Mouse (Mus musculus) G1E (cell line): ENCODE data around the gene Pak1. TPM values are rescaled to one million over a fixed set of nuclear protein-coding genes. Genes with fewer than 3 reads are reported as not detected.

ENCODE experiments used
- ATAC-seq: 2 replicates; pipeline ENCODE4 v1.8.0; 2016; ENCODE audit warnings: mild to moderate bottlenecking; ENCODE audit not compliant: insufficient number of reproducible peaks, poor library complexity, low FRiP score, severe bottlenecking; ENCODE audit errors: extremely low read depth
- DNase-seq: peaks from one replicate; pipeline ENCODE4 v3.0.0; 2012; ENCODE audit warnings: low spot score
- H3K27me3 ChIP-seq: 2 replicates; pipeline ENCODE4 v1.6.1; 2012; ENCODE audit warnings: mild to moderate bottlenecking, low read length, inconsistent platforms; ENCODE audit not compliant: insufficient read depth
- H3K36me3 ChIP-seq: replicated peaks from 2 replicates; pipeline ENCODE3; 2012; ENCODE audit warnings: mild to moderate bottlenecking, inconsistent platforms
- H3K4me1 ChIP-seq: 2 replicates; pipeline ENCODE4 v1.6.1; 2012; ENCODE audit warnings: low read depth, low read length, inconsistent platforms, mixed read lengths; ENCODE audit not compliant: insufficient read depth
- H3K4me3 ChIP-seq: 2 replicates; pipeline ENCODE4 v1.5.1; 2012; ENCODE audit warnings: low read depth, mild to moderate bottlenecking, inconsistent platforms, low read length, moderate library complexity, mixed read lengths
- H3K9me3 ChIP-seq: replicated peaks from 2 replicates; pipeline ENCODE4 v1.6.1; 2012; ENCODE audit warnings: inconsistent platforms
- CTCF ChIP-seq: IDR thresholded peaks from 2 replicates; pipeline ENCODE4 v1.5.1; 2012; ENCODE audit warnings: low read depth, low read length, inconsistent platforms, mixed read lengths
- GATA1 ChIP-seq: IDR thresholded peaks from 2 replicates; pipeline ENCODE4 v1.6.1; 2012; ENCODE audit warnings: borderline replicate concordance, low read length, inconsistent platforms, mixed read lengths
- GATA2 ChIP-seq: IDR thresholded peaks from 2 replicates; pipeline ENCODE4 v1.6.1; 2012; ENCODE audit warnings: low read depth, low read length, inconsistent platforms, borderline replicate concordance
- POLR2AphosphoS5 ChIP-seq: IDR thresholded peaks from 2 replicates; pipeline ENCODE4 v1.6.1; 2012; ENCODE audit warnings: low read depth, low read length, inconsistent platforms; ENCODE audit not compliant: insufficient replicate concordance
- TAL1 ChIP-seq: conservative IDR thresholded peaks from 2 replicates; pipeline ENCODE4 v1.6.1; 2012; ENCODE audit warnings: low read depth, low read length, inconsistent platforms, mixed read lengths
- polyA plus RNA-seq: library from polyadenylated mRNA; stranded (reverse); fragments of >175 nt; gene quantifications from 2 replicates; pipeline ENCODE4 v1.2.3, GENCODE M21; 2012
- total RNA-seq, 2 experiments: library from RNA; stranded (forward) in 1 of 2; stranded (reverse) in 1 of 2; fragments of 200-1000 nt in 1 of 2; fragments of >200 nt in 1 of 2; fragmentation: Nextera tagmentation in 1 of 2; gene quantifications; 2 replicates each; pipeline ENCODE4 v1.2.3; 2014 to 2017

Pak1 gene
- total and polyA plus RNA-seq, 3 experiments: 0.15 to 0.16 TPM; not detected in 1

GRCm38 (mm10) chr7:97829091-97829490 lies 40.8 kb downstream of the Pak1 start:
- ATAC-seq (no peak), DNase-seq (no peak)
- Histone ChIP-seq H3K9me3 (no peaks in the 10 kb centered on the region), H3K4me1 (no peaks in the 10 kb centered on the region), H3K27me3 (0 out of 2 replicates have a peak, but pooled peaks cover 3% of the 10 kb centered on the region), H3K4me3 (no peak overlapping the region), H3K36me3 (no peaks in the 10 kb centered on the region)
- no peak for TF ChIP-seq POLR2AphosphoS5
- TF ChIP-seq TAL1: no peak
- TF ChIP-seq GATA1: no peak
- TF ChIP-seq GATA2: no peak
- no peak for TF ChIP-seq CTCF

- DNase-seq: no peak
- H3K36me3 ChIP-seq: no peaks in the 10 kb centered on the region
- no peak for TF ChIP-seq POLR2AphosphoS5
- TF ChIP-seq GATA1: no peak
- no peak for TF ChIP-seq TAL1
- TF ChIP-seq GATA2: no peak
- no peak for TF ChIP-seq CTCF
- H3K9me3 ChIP-seq: no peaks in the 10 kb centered on the region
- no peak for ATAC-seq
- no peaks in the 10 kb centered on the region for H3K4me1 ChIP-seq
- H3K27me3 ChIP-seq: 0 out of 2 replicates have a peak, but pooled peaks cover 3% of the 10 kb centered on the region
- H3K4me3 ChIP-seq: no peak overlapping the region
Observed at GRCm38 (mm10) chr7:97830739-97831138, 42.4 kb downstream of the Pak1 start.

DNA sequence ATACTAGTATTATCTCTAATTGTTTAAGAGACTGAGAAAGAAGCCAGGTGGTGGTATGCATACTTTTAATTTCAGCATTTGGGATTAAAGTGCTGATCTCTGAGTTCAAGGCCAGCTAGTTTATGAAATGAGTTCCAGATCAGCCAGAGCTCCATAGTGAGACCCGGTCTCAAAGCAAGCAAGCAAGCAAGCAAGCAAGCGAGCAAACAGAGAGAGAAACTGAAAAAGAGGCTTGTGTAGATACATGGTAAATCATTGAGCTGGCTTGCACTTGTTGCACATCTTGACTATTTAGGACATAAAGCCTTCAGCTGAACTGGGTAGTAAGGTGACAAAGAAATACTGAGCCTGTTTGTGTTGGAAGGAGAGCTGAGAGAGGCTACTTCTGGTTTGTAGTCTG lies 44.6 kb downstream of the Pak1 start:
- TF ChIP-seq POLR2AphosphoS5 (no peak), GATA1 (no peak), GATA2 (no peak), CTCF (no peak), TAL1 (no peak)
- DNase-seq: no peak
- H3K4me3 ChIP-seq: no peak overlapping the region
- ATAC-seq: no peak
- H3K4me1 ChIP-seq: no peaks in the 10 kb centered on the region
- H3K27me3 ChIP-seq: 0 out of 2 replicates have a peak, but pooled peaks cover 3% of the 10 kb centered on the region
- H3K9me3 ChIP-seq: no peaks in the 10 kb centered on the region
- H3K36me3 ChIP-seq: no peaks in the 10 kb centered on the region

- no peak for ATAC-seq
- Histone ChIP-seq H3K36me3 (no peaks in the 10 kb centered on the region), H3K9me3 (no peaks in the 10 kb centered on the region), H3K4me1 (no peaks in the 10 kb centered on the region), H3K27me3 (peaks cover 4% of the 10 kb centered on the region), H3K4me3 (no peak overlapping the region)
- no peak for DNase-seq
- TF ChIP-seq TAL1 (no peak), GATA1 (no peak), CTCF (no peak), GATA2 (no peak), POLR2AphosphoS5 (no peak)
Observed at GRCm38 (mm10) chr7:97838574-97838973, 50.2 kb downstream of the Pak1 start.

- Histone ChIP-seq H3K4me1 (no peaks in the 10 kb centered on the region), H3K4me3 (no peak overlapping the region), H3K36me3 (no peaks in the 10 kb centered on the region), H3K27me3 (peaks cover 4% of the 10 kb centered on the region), H3K9me3 (no peaks in the 10 kb centered on the region)
- no peak for DNase-seq
- ATAC-seq: no peak
- TF ChIP-seq TAL1: no peak
- TF ChIP-seq GATA1: no peak
- TF ChIP-seq POLR2AphosphoS5: no peak
Observed at GRCm38 (mm10) chr7:97841311-97841710, 53.0 kb downstream of the Pak1 start.

DNA sequence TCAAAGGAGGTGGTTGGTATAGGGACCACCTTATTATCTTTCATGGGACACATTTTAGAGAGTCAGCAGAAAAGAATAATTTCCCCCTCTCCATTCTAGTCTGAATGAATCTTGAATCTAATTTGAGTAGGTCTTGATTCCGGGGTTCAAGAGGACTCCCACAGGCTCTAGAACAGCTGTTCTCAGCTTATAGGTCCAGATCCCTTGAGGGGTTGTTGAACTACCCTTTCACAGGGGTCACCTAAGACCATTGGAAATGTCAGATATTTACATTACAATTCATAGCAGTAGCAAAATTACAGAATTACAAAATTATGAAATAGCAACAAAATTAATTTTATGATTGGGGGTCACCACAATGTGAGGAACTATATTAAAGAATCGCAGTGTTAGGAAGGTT lies 54.0 kb downstream of the Pak1 start:
- TF ChIP-seq CTCF: no peak
- no peak for TF ChIP-seq GATA1
- TF ChIP-seq GATA2: no peak
- TF ChIP-seq TAL1: no peak
- no peak for TF ChIP-seq POLR2AphosphoS5

More for the DNA sequence above, 54.0 kb downstream of the Pak1 start:
- ATAC-seq (no peak), DNase-seq (no peak)
- Histone ChIP-seq H3K27me3 (peaks cover 4% of the 10 kb centered on the region), H3K4me1 (no peaks in the 10 kb centered on the region), H3K9me3 (no peaks in the 10 kb centered on the region), H3K4me3 (no peak overlapping the region), H3K36me3 (no peaks in the 10 kb centered on the region)
